Mouse (Mus musculus) heart, embryonic 12.5 days (tissue): Measurements from ENCODE around the gene 9830107B12Rik. TPM values are rescaled to one million over a fixed set of nuclear protein-coding genes. Genes with fewer than 3 reads are reported as not detected.
"Not testable (repeated sequence)": the region's sequence is repeated elsewhere in the genome, so short reads cannot be mapped to it uniquely, and the experiment has no call there.

Experiments
- ATAC-seq: fragments of 200-750 bp; cut with Nextera tagmentation; 2 replicates; pipeline ENCODE4 v1.8.0; 2017; ENCODE audit warnings: moderate TSS enrichment, moderate library complexity; ENCODE audit not compliant: insufficient number of reproducible peaks, low FRiP score
- H3K27ac ChIP-seq: fragments of 300-500 bp; sonication (generic); 2 replicates; pipeline ENCODE4 v1.5.1; 2016; ENCODE audit warnings: mild to moderate bottlenecking, moderate library complexity; ENCODE audit not compliant: poor library complexity, severe bottlenecking
- H3K27me3 ChIP-seq: fragments of 300-500 bp; sonication (generic); replicated peaks from 2 replicates; pipeline ENCODE4 v1.6.1; 2016; ENCODE audit warnings: mild to moderate bottlenecking, moderate library complexity
- H3K36me3 ChIP-seq: fragments of 300-500 bp; sonication (generic); 2 replicates; pipeline ENCODE4 v1.6.1; 2016; ENCODE audit warnings: mild to moderate bottlenecking, moderate library complexity
- H3K4me1 ChIP-seq: fragments of 300-500 bp; sonication (generic); replicated peaks from 2 replicates; pipeline ENCODE4 v1.6.1; 2016; ENCODE audit warnings: mild to moderate bottlenecking
- H3K4me2 ChIP-seq: fragments of 300-500 bp; sonication (generic); 2 replicates; pipeline ENCODE4 v1.6.1; 2016; ENCODE audit warnings: mild to moderate bottlenecking, moderate library complexity
- H3K4me3 ChIP-seq: fragments of 300-500 bp; sonication (generic); 2 replicates; pipeline ENCODE4 v1.5.1; 2016; ENCODE audit warnings: mild to moderate bottlenecking
- H3K9ac ChIP-seq: fragments of 300-500 bp; sonication (generic); 2 replicates; pipeline ENCODE4 v1.6.1; 2016; ENCODE audit warnings: mild to moderate bottlenecking, moderate library complexity
- H3K9me3 ChIP-seq: fragments of 300-500 bp; sonication (generic); replicated peaks from 2 replicates; pipeline ENCODE4 v1.6.1; 2016; ENCODE audit warnings: mild to moderate bottlenecking, moderate library complexity
- WGBS: fragments of 180-500 bp; shearing (Covaris S2); methylation state at CpG from one replicate; pipeline ENCODE4 v1.1.7; 2016; 5-methylcytosine and 5-hydroxymethylcytosine counted together
- polyA plus RNA-seq: library from polyadenylated mRNA; unstranded; fragments of >200 nt; fragmentation: Nextera tagmentation; extraction: Ambion mirVana; gene quantifications from 2 replicates; pipeline ENCODE4 v1.2.1, GENCODE M21; 2016

9830107B12Rik gene
- polyA plus RNA-seq, result not detected in 2 replicates

DNA sequence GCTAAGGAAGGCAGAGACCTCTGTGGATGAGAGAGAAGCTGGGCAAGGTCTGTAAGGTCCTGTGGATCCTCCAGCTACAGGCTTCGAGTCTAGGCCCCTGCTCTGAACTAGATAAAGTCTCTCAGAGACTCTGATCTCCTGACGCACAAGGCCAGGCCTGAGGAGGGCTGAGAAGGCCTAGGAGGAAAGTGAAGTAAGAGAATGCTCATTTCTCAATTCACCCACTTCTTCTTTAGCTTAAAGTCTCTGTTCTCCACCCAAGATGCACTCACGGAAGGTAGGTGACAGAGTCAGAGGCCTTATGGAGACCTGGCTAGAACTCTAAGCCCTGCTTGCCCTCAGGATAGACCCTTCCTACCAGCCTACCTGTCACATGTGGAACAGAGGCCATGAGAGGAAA lies at the start of gene 9830107B12Rik:
Gene 9830107B12Rik (minus strand): TSS at position 149 of the 400 bp plus-strand sequence.
- no peak within 1 kb of the TSS for H3K27ac ChIP-seq
- WGBS, result 79% methylated on average over 3 of the region's 3 CpGs
- no peak for ATAC-seq
- H3K9ac ChIP-seq, result no peak within 1 kb of the TSS
- H3K36me3 ChIP-seq, result no peaks in the 10 kb centered on the region
- no peaks in the 10 kb centered on the region for H3K4me1 ChIP-seq
- H3K4me3 ChIP-seq, result no peak within 1 kb of the TSS
- H3K4me2 ChIP-seq, result no peak within 1 kb of the TSS
- peaks cover 16% of the 10 kb centered on the region for H3K27me3 ChIP-seq
- H3K9me3 ChIP-seq, result peaks cover 8% of the 10 kb centered on the region

- no peak overlapping the region for H3K27ac ChIP-seq
- no peaks in the 10 kb centered on the region for H3K4me1 ChIP-seq
- no peak overlapping the region for H3K9ac ChIP-seq
- no peak overlapping the region for H3K4me2 ChIP-seq
- no peak for ATAC-seq
- H3K36me3 ChIP-seq, result no peaks in the 10 kb centered on the region
- H3K27me3 ChIP-seq, result no peaks in the 10 kb centered on the region
- no peaks in the 10 kb centered on the region for H3K9me3 ChIP-seq
- no peak overlapping the region for H3K4me3 ChIP-seq
- WGBS, result 53% methylated on average over 2 of the region's 2 CpGs
Observed at GRCm38 (mm10) chr17:48192366-48192765, 46.3 kb upstream of the 9830107B12Rik start.

GRCm38 (mm10) chr17:48185252-48185651 lies 39.2 kb upstream of the 9830107B12Rik start:
- Histone ChIP-seq H3K27ac (no peak overlapping the region), H3K4me1 (no peaks in the 10 kb centered on the region), H3K9me3 (no peaks in the 10 kb centered on the region), H3K9ac (no peak overlapping the region), H3K4me3 (no peak overlapping the region), H3K4me2 (no peak overlapping the region), H3K36me3 (no peaks in the 10 kb centered on the region), H3K27me3 (no peaks in the 10 kb centered on the region)
- WGBS, result 70% methylated on average over 5 of the region's 5 CpGs
- ATAC-seq, result no peak

GRCm38 (mm10) chr17:48167103-48167502 lies 21.0 kb upstream of the 9830107B12Rik start, which contains the start of gene A530064D06Rik:
A530064D06Rik (minus strand) TSS chr17:48167275.
- H3K4me3 ChIP-seq, H3K9me3 ChIP-seq, ATAC-seq, H3K27ac ChIP-seq, H3K36me3 ChIP-seq, H3K4me2 ChIP-seq, H3K9ac ChIP-seq, H3K4me1 ChIP-seq, H3K27me3 ChIP-seq: not testable (repeated sequence)
- WGBS, result 67% methylated on average over 2 of the region's 2 CpGs

- no peak overlapping the region for H3K4me3 ChIP-seq
- ATAC-seq, result no peak
- 32% methylated on average over 1 of the region's 1 CpGs for WGBS
Observed at GRCm38 (mm10) chr17:48157382-48158076, 11.5 kb upstream of the 9830107B12Rik start.

DNA sequence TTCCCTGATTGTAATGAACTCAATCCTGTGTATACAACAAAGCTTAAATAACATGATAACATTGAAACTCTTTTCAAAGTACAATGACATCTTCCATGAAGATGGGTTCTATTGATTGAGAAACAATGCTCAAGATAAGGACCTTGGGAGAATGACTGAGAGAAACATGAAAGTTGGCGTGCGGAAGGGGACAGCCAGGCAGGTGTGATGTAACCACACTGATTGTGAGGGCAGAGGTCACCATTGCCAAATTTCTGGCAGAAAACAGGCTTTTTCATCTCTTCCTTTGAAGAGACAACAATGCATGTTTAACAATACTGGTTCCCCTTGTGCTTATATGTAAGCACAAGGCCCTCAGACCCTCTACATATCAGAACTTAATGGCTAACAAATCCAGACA lies 13.3 kb downstream of the 9830107B12Rik start:
- Histone ChIP-seq H3K27me3 (peaks cover 3% of the 10 kb centered on the region; the same call in 1 of the 2 replicates), H3K4me2 (no peak overlapping the region), H3K4me1 (no peaks in the 10 kb centered on the region), H3K4me3 (no peak overlapping the region), H3K27ac (no peak overlapping the region), H3K9ac (no peak overlapping the region), H3K9me3 (no peaks in the 10 kb centered on the region), H3K36me3 (no peaks in the 10 kb centered on the region)
- WGBS, result 65% methylated on average over 2 of the region's 2 CpGs
- no peak for ATAC-seq

More at GRCm38 (mm10) chr17:48157382-48158076, 11.5 kb upstream of the 9830107B12Rik start:
- H3K36me3 ChIP-seq, result no peaks in the 10 kb centered on the region
- H3K27ac ChIP-seq, result no peak overlapping the region
- no peaks in the 10 kb centered on the region for H3K27me3 ChIP-seq
- H3K9ac ChIP-seq, result no peak overlapping the region
- no peak overlapping the region for H3K4me2 ChIP-seq
- peaks cover 15% of the 10 kb centered on the region for H3K9me3 ChIP-seq
- no peaks in the 10 kb centered on the region for H3K4me1 ChIP-seq

GRCm38 (mm10) chr17:48120456-48120855 lies 25.6 kb downstream of the 9830107B12Rik start:
- Histone ChIP-seq H3K4me3 (no peak overlapping the region), H3K9me3 (0 out of 2 replicates have a peak, but pooled peaks cover 3% of the 10 kb centered on the region), H3K4me2 (no peak overlapping the region), H3K27me3 (0 out of 2 replicates have a peak, but pooled peaks cover 4% of the 10 kb centered on the region), H3K27ac (no peak overlapping the region), H3K36me3 (no peaks in the 10 kb centered on the region), H3K4me1 (no peaks in the 10 kb centered on the region), H3K9ac (no peak overlapping the region)
- ATAC-seq, result no peak
- WGBS, result 79% methylated on average over 20 of the region's 20 CpGs

- Histone ChIP-seq H3K4me3 (no peak overlapping the region), H3K9me3 (0 out of 2 replicates have a peak, but pooled peaks cover 3% of the 10 kb centered on the region), H3K4me1 (no peaks in the 10 kb centered on the region), H3K36me3 (no peaks in the 10 kb centered on the region), H3K27ac (no peak overlapping the region), H3K4me2 (no peak overlapping the region), H3K9ac (no peak overlapping the region), H3K27me3 (0 out of 2 replicates have a peak, but pooled peaks cover 4% of the 10 kb centered on the region)
- ATAC-seq, result no peak; the same call in 1 of the 2 replicates
- WGBS, result 25% methylated on average over 3 of the region's 3 CpGs
Observed at GRCm38 (mm10) chr17:48119656-48120055, 26.4 kb downstream of the 9830107B12Rik start.

GRCm38 (mm10) chr17:48118570-48118969 lies 27.5 kb downstream of the 9830107B12Rik start:
- 67% methylated on average over 1 of the region's 1 CpGs for WGBS
- ATAC-seq, result no peak

GRCm38 (mm10) chr17:48110547-48111287 lies 35.4 kb downstream of the 9830107B12Rik start:
- no peak overlapping the region for H3K27ac ChIP-seq
- no peak for ATAC-seq
- H3K4me1 ChIP-seq, result no peaks in the 10 kb centered on the region
- H3K9me3 ChIP-seq, result peaks cover 8% of the 10 kb centered on the region; the same call in 1 of the 2 replicates
- H3K9ac ChIP-seq, result no peak overlapping the region
- H3K36me3 ChIP-seq, result no peaks in the 10 kb centered on the region
- H3K4me2 ChIP-seq, result no peak overlapping the region
- WGBS, result 46% methylated on average over 8 of the region's 8 CpGs
- no peak overlapping the region for H3K4me3 ChIP-seq
- 0 out of 2 replicates have a peak, but pooled peaks cover 3% of the 10 kb centered on the region for H3K27me3 ChIP-seq

More at GRCm38 (mm10) chr17:48118570-48118969, 27.5 kb downstream of the 9830107B12Rik start:
- no peaks in the 10 kb centered on the region for H3K4me1 ChIP-seq
- H3K36me3 ChIP-seq, result no peaks in the 10 kb centered on the region
- H3K27me3 ChIP-seq, result no peaks in the 10 kb centered on the region
- no peak overlapping the region for H3K27ac ChIP-seq
- H3K4me3 ChIP-seq, result no peak overlapping the region
- peaks cover 8% of the 10 kb centered on the region; the same call in 1 of the 2 replicates for H3K9me3 ChIP-seq
- no peak overlapping the region for H3K9ac ChIP-seq
- H3K4me2 ChIP-seq, result no peak overlapping the region

GRCm38 (mm10) chr17:48108520-48108919 lies 37.5 kb downstream of the 9830107B12Rik start:
- Histone ChIP-seq H3K27me3 (peaks cover 3% of the 10 kb centered on the region; the same call in 1 of the 2 replicates), H3K27ac (no peak overlapping the region), H3K4me2 (no peak overlapping the region), H3K4me1 (no peaks in the 10 kb centered on the region), H3K4me3 (no peak overlapping the region), H3K9ac (no peak overlapping the region), H3K9me3 (peaks cover 2% of the 10 kb centered on the region; the same call in 1 of the 2 replicates), H3K36me3 (no peaks in the 10 kb centered on the region)
- no peak for ATAC-seq
- WGBS, result 73% methylated on average over 3 of the region's 3 CpGs
